Mouse (Mus musculus) monocyte, adult 2 months (primary cell): Measurements from ENCODE around the gene Invs.
"Not testable (repeated sequence)": the region's sequence is repeated elsewhere in the genome, so short reads cannot be mapped to it uniquely, and the experiment has no call there.

Source experiments
- DNase-seq, 2 experiments: peaks; one replicate each; pipeline ENCODE4 v3.0.0; 2022; ENCODE audit warnings: low spot score in 2 of 2, low read depth in 1 of 2

The Invs gene

GRCm38 (mm10) chr4:48327192-48327591 is 47.6 kb downstream of the Invs start:
- no peak for DNase-seq

- DNase-seq = no peak
These were observed 48.5 kb downstream of the Invs start for GRCm38 (mm10) chr4:48328042-48328441.

- no peak for DNase-seq
These were observed 53.0 kb downstream of the Invs start for GRCm38 (mm10) chr4:48332453-48333051.

GRCm38 (mm10) chr4:48334927-48335763 is 55.6 kb downstream of the Invs start:
- no peak for DNase-seq

GRCm38 (mm10) chr4:48342705-48343104 is 63.1 kb downstream of the Invs start:
- DNase-seq = no peak

- no peak for DNase-seq
These were observed 82.8 kb downstream of the Invs start for GRCm38 (mm10) chr4:48362367-48362766.

GRCm38 (mm10) chr4:48371037-48371436 is 91.5 kb downstream of the Invs start:
- no peak for DNase-seq

GRCm38 (mm10) chr4:48380940-48381339 is 101.4 kb downstream of the Invs start:
- DNase-seq = no peak

- no peak for DNase-seq
These were observed 102.9 kb downstream of the Invs start for GRCm38 (mm10) chr4:48382506-48382905.

- DNase-seq = no peak
These were observed 117.4 kb downstream of the Invs start for GRCm38 (mm10) chr4:48396949-48397348.

GRCm38 (mm10) chr4:48403066-48403640 is 123.6 kb downstream of the Invs start:
- DNase-seq = no peak

GRCm38 (mm10) chr4:48405724-48406491 is 126.3 kb downstream of the Invs start:
- not testable (repeated sequence) for DNase-seq

- peak in 1 of 2 experiments; percentile 34 for DNase-seq
These were observed 127.9 kb downstream of the Invs start for GRCm38 (mm10) chr4:48407350-48408039.

GRCm38 (mm10) chr4:48413473-48413872 is 133.9 kb downstream of the Invs start:
- DNase-seq = no peak

- no peak for DNase-seq
These were observed 136.3 kb downstream of the Invs start for GRCm38 (mm10) chr4:48415838-48416335.

- peak in 1 of 2 experiments; percentile 14 for DNase-seq
These were observed 139.4 kb downstream of the Invs start for GRCm38 (mm10) chr4:48418831-48419468.

GRCm38 (mm10) chr4:48422633-48423032 is 143.1 kb downstream of the Invs start:
- no peak for DNase-seq

GRCm38 (mm10) chr4:48423738-48424137 is 144.2 kb downstream of the Invs start:
- no peak for DNase-seq

- DNase-seq = no peak
These were observed 147.9 kb downstream of the Invs start for GRCm38 (mm10) chr4:48427413-48427812.

GRCm38 (mm10) chr4:48428054-48428453 is 148.5 kb downstream of the Invs start:
- no peak for DNase-seq
